Mouse (Mus musculus): Measurements from ENCODE around the gene Lrrc75a.
"Not testable (repeated sequence)": the region's sequence is repeated elsewhere in the genome, so short reads cannot be mapped to it uniquely, and the experiment has no call there.

Gene Lrrc75a

GRCm38 (mm10) chr11:62647661-62648590, at the start of gene Lrrc75a:
Gene Lrrc75a (minus strand): TSS chr11:62648523.
- DNase-seq, result peak; percentile 69 to 74

GRCm38 (mm10) chr11:62695126-62695525, 46.8 kb upstream of the Lrrc75a start:
- no peak for DNase-seq

- peak; percentile 74 to 85 for DNase-seq
Measured at GRCm38 (mm10) chr11:62693299-62694184, 45.2 kb upstream of the Lrrc75a start.

- DNase-seq, result no peak
Measured at GRCm38 (mm10) chr11:62691592-62691991, 43.3 kb upstream of the Lrrc75a start.

- no peak for DNase-seq
Measured at GRCm38 (mm10) chr11:62679954-62680353, 31.6 kb upstream of the Lrrc75a start.

GRCm38 (mm10) chr11:62678778-62679354, 30.5 kb upstream of the Lrrc75a start:
- DNase-seq, result no peak

- no peak for DNase-seq
Measured at GRCm38 (mm10) chr11:62676290-62676596, 27.9 kb upstream of the Lrrc75a start.

GRCm38 (mm10) chr11:62675480-62676289, 27.4 kb upstream of the Lrrc75a start:
- peak; percentile 83 to 89 for DNase-seq

GRCm38 (mm10) chr11:62670006-62670405, 21.7 kb upstream of the Lrrc75a start:
- DNase-seq, result peak; percentile 60 to 70

GRCm38 (mm10) chr11:62669471-62669870, 21.1 kb upstream of the Lrrc75a start:
- no peak for DNase-seq

- DNase-seq, result no peak
Measured at GRCm38 (mm10) chr11:62668986-62669385, 20.7 kb upstream of the Lrrc75a start.

GRCm38 (mm10) chr11:62664250-62664649, 15.9 kb upstream of the Lrrc75a start:
- DNase-seq, result no peak

GRCm38 (mm10) chr11:62660885-62661284, 12.6 kb upstream of the Lrrc75a start:
- no peak for DNase-seq

GRCm38 (mm10) chr11:62652080-62652479, 3.8 kb upstream of the Lrrc75a start:
- peak; percentile 50 to 58 for DNase-seq

GRCm38 (mm10) chr11:62651563-62651962, 3.2 kb upstream of the Lrrc75a start:
- no peak for DNase-seq

GRCm38 (mm10) chr11:62649803-62650202, 1.5 kb upstream of the Lrrc75a start:
- DNase-seq, result not testable (repeated sequence)

- peak; percentile 97 to 98 for DNase-seq
Measured at GRCm38 (mm10) chr11:62648591-62649391, 468 bp upstream of the Lrrc75a start, which contains the start of gene Mmgt2. Gene Mmgt2 (plus strand): TSS chr11:62648664.

GRCm38 (mm10) chr11:62646958-62647515, 1.3 kb downstream of the Lrrc75a start:
- DNase-seq, result peak in 1 of 2 experiments; percentile 12

GRCm38 (mm10) chr11:62646495-62646843, 1.9 kb downstream of the Lrrc75a start:
- no peak for DNase-seq

GRCm38 (mm10) chr11:62645732-62646494, 2.4 kb downstream of the Lrrc75a start:
- peak; percentile 66 to 75 for DNase-seq

All from cerebellum, postnatal 10 days (tissue).